ENCODE assay signal across 9 mouse cellular contexts in the genomic region with DNA sequence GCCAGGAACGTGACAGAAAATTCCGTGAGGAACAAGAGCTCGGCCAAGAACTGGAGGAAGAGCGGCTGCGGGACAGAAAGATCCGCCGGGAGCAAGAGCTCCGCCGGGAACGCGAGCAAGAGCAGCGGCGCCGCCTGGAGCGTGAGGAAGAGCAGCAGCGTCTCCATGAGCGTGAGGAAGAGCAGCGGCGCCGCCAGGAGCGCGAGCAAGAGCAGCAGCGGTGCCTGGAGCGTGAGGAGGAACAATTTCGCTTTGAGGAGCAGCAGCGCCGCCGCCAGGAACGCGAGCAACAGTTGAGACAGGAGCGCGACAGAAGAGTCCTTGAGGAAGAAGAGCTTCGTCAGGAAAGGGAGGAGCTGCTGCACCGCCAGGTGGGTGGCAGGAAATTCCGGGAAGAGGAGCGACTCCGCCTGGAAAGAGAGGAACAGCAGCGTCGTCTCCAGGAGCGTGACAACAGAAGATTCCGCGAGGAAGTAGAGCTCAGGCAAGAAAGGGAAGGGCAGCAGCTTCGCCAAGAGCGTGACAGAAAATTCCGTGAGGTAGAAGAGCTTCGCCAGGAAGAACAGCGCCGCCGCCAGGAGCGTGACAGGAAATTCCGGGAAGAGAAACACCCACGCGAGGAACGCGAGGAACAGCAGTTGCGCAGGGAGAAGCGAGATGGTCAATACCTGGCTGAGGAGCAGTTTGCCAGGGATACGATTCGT. TPM values are rescaled to one million over a fixed set of nuclear protein-coding genes. Genes with fewer than 3 reads are reported as not detected.
A peak's percentile ranks its signal among the peaks of the same experiment; 100 is the strongest.
DNase-seq lines count a peak whose midpoint lies in the region; ATAC-seq and TF ChIP-seq lines count a peak whose summit lies in the region.
"Had no signal": no experiment of that assay in that cellular context is flagged by ENCODE, and none has a peak within 500 bp of the region (broad histone marks: within the 10 kb centered on the region; RNA-seq: fewer than 3 reads in every experiment).

No protein-coding gene starts in this region.

- TF ChIP-seq CTCF in lung, adult 2 months (IDR thresholded peaks at IDR 0.05; ENCODE audit: insufficient read depth, low read length) = peak; percentile 7; the same call in 1 of the 2 replicates

- H3K27ac ChIP-seq in forebrain, embryonic 15.5 days (replicated peaks) = 0 out of 2 replicates have a peak overlapping the region, but pooled peaks have one; percentile 2
- peak overlapping the region; percentile 62; the same call in 1 of the 2 replicates for H3K27ac ChIP-seq in hindbrain, embryonic 10.5 days

- peak; percentile 22 for DNase-seq in CD4-positive helper T cell, adult 2 months (ENCODE audit: low read depth, low spot score)
- DNase-seq in hindbrain, embryonic 10.5 days (ENCODE audit: low spot score) = peak; percentile 79
- peak; percentile 45 to 61 for DNase-seq in layer of hippocampus, adult 8-10 months (ENCODE audit: low spot score in 2 of 2)
- peak; percentile 62 for DNase-seq in lung, adult 2 months
- DNase-seq in ovary, adult 18-20 months (ENCODE audit: low spot score) = peak; percentile 64

- WGBS in forebrain, embryonic 15.5 days = under 1% methylated on average over 59 of the region's 59 CpGs
- WGBS in hindbrain, embryonic 10.5 days = under 1% methylated on average over 59 of the region's 59 CpGs
- 2% methylated on average over 59 of the region's 59 CpGs for WGBS in lung, adult 2 months

- peak; percentile 64 for ATAC-seq in cerebellum, adult (ENCODE audit: insufficient number of reproducible peaks, low FRiP score, low TSS enrichment)
- ATAC-seq in forebrain, embryonic 15.5 days (replicated peaks) = peak; percentile 68
- no peak for ATAC-seq in activated CD4-positive, CD25-positive, alpha-beta regulatory T cell, adult 4 months

- 0 out of 2 replicates have a peak, but pooled peaks have one; percentile 6 for TF ChIP-seq POLR2A in lung, adult 2 months (IDR thresholded peaks at IDR 0.05; ENCODE audit: borderline replicate concordance, extremely low read depth, low read depth, low read length)

- H3K9ac ChIP-seq in forebrain, embryonic 15.5 days (replicated peaks) = peak overlapping the region; percentile 19

- peak overlapping the region; percentile 53 for H3K4me3 ChIP-seq in forebrain, embryonic 15.5 days
- H3K4me3 ChIP-seq in hindbrain, embryonic 10.5 days = peak overlapping the region; percentile 67
- H3K4me3 ChIP-seq in lung, adult 2 months (replicated peaks; ENCODE audit: extremely low read depth, low read depth, low read length) = peak overlapping the region; percentile 52

- no peaks in the 10 kb centered on the region for H3K9me3 ChIP-seq in forebrain, embryonic 15.5 days
- no peaks in the 10 kb centered on the region for H3K9me3 ChIP-seq in hindbrain, embryonic 10.5 days

- H3K4me1 ChIP-seq in forebrain, embryonic 15.5 days = peaks cover 34% of the 10 kb centered on the region
- H3K4me1 ChIP-seq in hindbrain, embryonic 10.5 days (replicated peaks) = peaks cover 37% of the 10 kb centered on the region
- H3K4me1 ChIP-seq in lung, adult 2 months (ENCODE audit: control insufficient read depth, insufficient read depth, low read length) = peaks cover 19% of the 10 kb centered on the region

- no peaks in the 10 kb centered on the region for H3K36me3 ChIP-seq in forebrain, embryonic 15.5 days
- no peaks in the 10 kb centered on the region for H3K36me3 ChIP-seq in hindbrain, embryonic 10.5 days

- H3K27me3 ChIP-seq in forebrain, embryonic 15.5 days = peaks cover 30% of the 10 kb centered on the region
- H3K27me3 ChIP-seq in hindbrain, embryonic 10.5 days (ENCODE audit: insufficient read depth, poor library complexity, severe bottlenecking) = peaks cover 73% of the 10 kb centered on the region

- peak overlapping the region; percentile 79 for H3K4me2 ChIP-seq in forebrain, embryonic 15.5 days (replicated peaks)

RNA-seq across cellular contexts. Expression of a gene that starts 5.2 kb away (rescaled TPM):
- 0.52 and 0.74 TPM in 2 replicates for polyA plus RNA-seq in forebrain, embryonic 15.5 days (2015; fragmentation: Nextera tagmentation; extraction: Ambion mirVana)
- polyA plus RNA-seq in hindbrain, embryonic 10.5 days (2016; fragmentation: Nextera tagmentation; extraction: Ambion mirVana) = 0.54 and 0.81 TPM in 2 replicates
- total RNA-seq in layer of hippocampus, adult 8-10 months (2022) = 1 to 10 TPM; 1.3 to 2.5 (median 1.6) TPM
- polyA plus RNA-seq in lung, adult 2 months (2012; rRNA removed) = 0.27 and 0.28 TPM in 2 replicates
- not detected for polyA plus RNA-seq in activated CD4-positive, CD25-positive, alpha-beta regulatory T cell, adult 4 months (2017; shearing (Covaris generic))

RNA-seq across cellular contexts. Expression of a gene that starts 21.3 kb away (rescaled TPM):
- polyA plus RNA-seq in forebrain, embryonic 15.5 days (2015; fragmentation: Nextera tagmentation; extraction: Ambion mirVana) = not detected in 2 replicates
- not detected in 2 replicates for polyA plus RNA-seq in hindbrain, embryonic 10.5 days (2016; fragmentation: Nextera tagmentation; extraction: Ambion mirVana)
- total RNA-seq in layer of hippocampus, adult 8-10 months (2022) = not detected
- not detected in 2 replicates for polyA plus RNA-seq in lung, adult 2 months (2012; rRNA removed)
- not detected for polyA plus RNA-seq in activated CD4-positive, CD25-positive, alpha-beta regulatory T cell, adult 4 months (2017; shearing (Covaris generic))

RNA-seq across cellular contexts. Expression of a gene that starts 53.8 kb away (rescaled TPM):
- not detected in 2 replicates for polyA plus RNA-seq in forebrain, embryonic 15.5 days (2015; fragmentation: Nextera tagmentation; extraction: Ambion mirVana)
- polyA plus RNA-seq in hindbrain, embryonic 10.5 days (2016; fragmentation: Nextera tagmentation; extraction: Ambion mirVana) = not detected in 2 replicates
- total RNA-seq in layer of hippocampus, adult 8-10 months (2022) = not detected
- polyA plus RNA-seq in lung, adult 2 months (2012; rRNA removed) = 0.16 and 42.1 TPM in 2 replicates
- under 1 TPM in 1 of 2 experiments, not detected in 1; 0.11 TPM for polyA plus RNA-seq in activated CD4-positive, CD25-positive, alpha-beta regulatory T cell, adult 4 months (2017; shearing (Covaris generic))
- total RNA-seq: adrenal gland, adult 18-20 months had no signal

Comparison
In these comparisons a context has a peak if more than half of its experiments do, and no peak if none do; other contexts are left out.
1. DNase-seq: peak in every context shown above with its lines; median percentile 79 in hindbrain, embryonic 10.5 days; 64 in ovary, adult 18-20 months; 62 in lung, adult 2 months; 53 in layer of hippocampus, adult 8-10 months; 22 in CD4-positive helper T cell, adult 2 months.